Mouse (Mus musculus) forebrain, embryonic 12.5 days (tissue): ENCODE measurements at regions not wholly inside any gene's neighbourhood (a gene's known extent, or its start where the extent isn't known, plus 50 kb on each side); places are given as distances from the start of the nearest gene placed in this dataset.

Experiments
- ATAC-seq: fragments of 200-750 bp; cut with Nextera tagmentation; 2 replicates; pipeline ENCODE4 v1.8.0; 2017; ENCODE audit warnings: moderate TSS enrichment; ENCODE audit not compliant: low FRiP score
- H3K27ac ChIP-seq: fragments of 300-500 bp; sonication (generic); 2 replicates; pipeline ENCODE4 v1.5.1; 2016; ENCODE audit warnings: mild to moderate bottlenecking
- H3K27me3 ChIP-seq: fragments of 300-500 bp; sonication (generic); 2 replicates; pipeline ENCODE4 v1.6.1; 2016; ENCODE audit warnings: mild to moderate bottlenecking
- H3K36me3 ChIP-seq: fragments of 300-500 bp; sonication (generic); replicated peaks from 2 replicates; pipeline ENCODE4 v1.6.1; 2016; ENCODE audit warnings: mild to moderate bottlenecking
- H3K4me1 ChIP-seq: fragments of 300-500 bp; sonication (generic); 2 replicates; pipeline ENCODE4 v1.6.1; 2016
- H3K4me2 ChIP-seq: fragments of 300-500 bp; sonication (generic); 2 replicates; pipeline ENCODE4 v1.6.1; 2016; ENCODE audit warnings: mild to moderate bottlenecking, moderate library complexity
- H3K4me3 ChIP-seq: fragments of 300-500 bp; sonication (generic); replicated peaks from 2 replicates; pipeline ENCODE4 v1.5.1; 2016; ENCODE audit warnings: mild to moderate bottlenecking
- H3K9ac ChIP-seq: fragments of 300-500 bp; sonication (generic); 2 replicates; pipeline ENCODE4 v1.6.1; 2016; ENCODE audit warnings: mild to moderate bottlenecking
- H3K9me3 ChIP-seq: fragments of 300-500 bp; sonication (generic); 2 replicates; pipeline ENCODE4 v1.6.1; 2016
- WGBS: fragments of 180-500 bp; shearing (Covaris S2); methylation state at CpG from one replicate; pipeline ENCODE4 v1.1.7; 2016; 5-methylcytosine and 5-hydroxymethylcytosine counted together

DNA sequence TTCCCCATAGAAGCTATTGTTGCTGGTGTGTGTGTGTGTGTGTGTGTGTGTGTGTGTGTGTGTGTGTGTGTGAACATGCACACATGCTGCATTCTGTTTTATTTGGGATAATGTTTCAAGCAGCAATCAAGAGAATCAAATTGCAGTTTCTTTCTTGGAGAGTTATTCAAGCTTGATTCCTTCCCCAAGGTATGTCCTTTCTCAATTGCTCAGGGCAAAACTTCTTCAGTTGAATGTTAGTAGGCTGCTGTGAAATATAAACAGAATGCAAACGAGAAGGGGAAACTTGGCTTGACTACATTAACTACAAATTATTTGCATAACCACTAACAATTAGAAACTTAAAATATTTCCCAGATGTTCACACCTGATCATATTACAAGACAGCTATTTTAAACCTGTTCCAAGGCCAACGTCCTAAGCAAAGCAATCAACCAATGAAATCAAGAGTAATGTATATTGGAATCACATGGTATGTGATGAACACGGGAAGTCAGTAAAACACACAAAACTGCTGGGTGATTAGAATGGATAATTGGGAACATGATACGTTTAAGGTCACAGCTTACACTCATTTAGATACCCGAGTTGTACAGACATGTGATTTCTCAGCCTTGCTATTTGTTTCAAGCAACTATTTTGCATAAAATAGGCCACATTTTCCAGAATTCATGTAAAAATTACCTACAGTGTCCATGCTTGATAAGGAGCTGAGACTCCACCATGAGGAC lies 116.2 kb downstream of the Cxcl12 start:
- Histone ChIP-seq H3K27me3 (no peaks in the 10 kb centered on the region), H3K9ac (no peak overlapping the region), H3K27ac (no peak overlapping the region), H3K4me1 (peaks cover 4% of the 10 kb centered on the region), H3K36me3 (no peaks in the 10 kb centered on the region), H3K4me3 (no peak overlapping the region), H3K9me3 (no peaks in the 10 kb centered on the region), H3K4me2 (no peak overlapping the region)
- 74% methylated on average over 5 of the region's 5 CpGs for WGBS
- no peak for ATAC-seq

DNA sequence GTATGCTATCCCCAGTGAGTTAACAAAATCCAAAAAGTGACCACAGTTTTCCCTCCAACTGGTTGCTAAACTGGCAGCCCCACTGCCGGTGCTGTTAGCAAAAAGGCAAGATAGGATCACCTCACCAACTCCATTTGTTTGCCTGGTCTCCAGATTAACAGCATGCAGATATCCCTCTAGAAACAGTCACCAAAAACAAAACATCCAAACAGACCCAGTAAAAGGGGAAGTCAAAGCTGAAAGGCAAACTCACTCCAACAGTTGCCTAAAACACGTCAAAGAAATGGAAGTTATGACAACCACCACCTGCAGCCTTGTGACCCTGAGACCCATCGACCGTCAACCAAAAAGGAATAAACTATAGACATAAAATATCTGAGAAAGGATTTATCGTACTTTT lies 119.1 kb downstream of the Cxcl12 start:
- no peaks in the 10 kb centered on the region for H3K4me1 ChIP-seq
- H3K4me3 ChIP-seq: no peak overlapping the region
- no peak overlapping the region for H3K9ac ChIP-seq
- no peaks in the 10 kb centered on the region for H3K27me3 ChIP-seq
- WGBS: 86% methylated on average over 5 of the region's 5 CpGs
- H3K4me2 ChIP-seq: no peak overlapping the region
- no peak for ATAC-seq
- H3K36me3 ChIP-seq: no peaks in the 10 kb centered on the region
- no peaks in the 10 kb centered on the region for H3K9me3 ChIP-seq
- no peak overlapping the region for H3K27ac ChIP-seq

DNA sequence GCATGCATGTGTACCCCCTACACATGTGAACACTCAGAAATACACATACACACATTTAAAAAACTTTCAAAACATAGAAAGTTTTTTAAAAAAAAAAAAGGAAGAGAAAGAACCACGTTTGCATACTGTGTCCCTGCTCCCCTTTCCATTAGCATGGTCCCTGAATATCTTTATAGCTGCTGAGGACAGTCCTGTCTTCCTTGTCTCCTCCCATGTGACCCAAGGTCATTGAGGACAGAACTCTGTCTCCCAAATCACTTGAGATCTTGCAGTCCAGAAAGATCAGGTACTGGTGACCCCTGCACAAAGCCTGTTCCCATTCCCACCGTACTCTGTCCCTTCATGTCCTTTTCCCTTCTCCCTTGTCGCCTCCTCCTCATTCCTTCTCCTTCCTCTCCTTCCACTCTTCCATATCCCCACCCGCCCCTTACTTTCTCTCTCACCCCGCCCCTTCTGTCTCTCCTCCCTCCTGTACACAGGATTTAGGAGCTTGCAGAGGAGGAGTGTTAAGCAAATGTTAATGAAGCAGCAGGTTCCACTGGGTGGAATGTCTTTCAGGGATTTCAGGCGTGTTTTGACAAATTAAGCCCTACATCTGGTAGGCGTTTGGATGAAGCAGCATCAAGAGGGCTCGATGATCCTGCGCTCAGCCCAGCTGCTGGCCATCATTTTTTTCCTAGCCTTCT lies 125.6 kb downstream of the Cxcl12 start:
- WGBS: 27% methylated on average over 9 of the region's 9 CpGs
- peaks cover 4% of the 10 kb centered on the region; the same call in 1 of the 2 replicates for H3K4me1 ChIP-seq
- H3K4me2 ChIP-seq: no peak overlapping the region
- no peak overlapping the region for H3K9ac ChIP-seq
- no peak for ATAC-seq
- no peaks in the 10 kb centered on the region for H3K27me3 ChIP-seq
- H3K36me3 ChIP-seq: no peaks in the 10 kb centered on the region
- H3K4me3 ChIP-seq: no peak overlapping the region
- no peaks in the 10 kb centered on the region for H3K9me3 ChIP-seq
- H3K27ac ChIP-seq: no peak overlapping the region

- Histone ChIP-seq H3K36me3 (no peaks in the 10 kb centered on the region), H3K4me1 (peaks cover 4% of the 10 kb centered on the region; the same call in 1 of the 2 replicates), H3K27ac (no peak overlapping the region), H3K9me3 (no peaks in the 10 kb centered on the region), H3K4me3 (no peak overlapping the region), H3K27me3 (no peaks in the 10 kb centered on the region), H3K4me2 (no peak overlapping the region), H3K9ac (no peak overlapping the region)
- ATAC-seq: no peak
- 95% methylated on average over 2 of the region's 2 CpGs for WGBS
Measured at GRCm38 (mm10) chr6:117297918-117298317, 129.6 kb downstream of the Cxcl12 start.

DNA sequence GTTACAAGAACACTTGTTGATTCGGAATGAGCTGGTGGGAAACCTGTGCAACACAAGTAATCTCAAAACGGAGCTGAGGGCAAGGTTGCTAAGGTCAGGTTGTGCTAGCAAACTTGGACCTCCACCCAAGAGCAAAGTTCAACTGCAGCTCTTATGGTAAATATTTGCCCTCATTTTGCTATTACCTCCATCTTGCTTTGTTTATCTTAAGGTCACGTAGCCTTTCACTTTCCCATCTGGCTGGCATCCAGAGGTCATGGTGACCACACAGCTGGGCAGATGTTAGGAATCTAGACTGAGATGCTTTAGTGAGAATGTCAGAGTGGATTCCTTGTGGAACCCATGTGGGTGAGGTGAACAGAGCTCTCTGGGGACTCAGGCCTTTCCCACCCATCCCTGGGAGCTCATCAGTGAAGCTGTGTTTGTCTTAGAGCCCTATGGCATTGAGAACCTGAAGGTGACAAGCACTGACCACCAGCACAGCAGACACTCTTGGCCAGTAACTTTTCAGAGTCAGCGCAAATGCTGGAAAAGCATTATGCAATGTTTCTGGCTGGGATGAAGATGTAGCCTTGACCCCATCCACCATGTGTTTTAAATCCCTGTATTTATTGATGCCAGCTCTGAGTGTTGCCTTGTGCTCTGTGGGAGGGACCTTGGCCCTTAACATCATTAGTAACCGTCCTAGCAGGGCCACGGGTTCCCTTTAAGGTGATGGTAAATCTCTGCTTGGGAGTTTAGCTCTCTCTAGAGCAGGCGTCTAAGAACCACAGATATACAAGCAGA lies 131.4 kb downstream of the Cxcl12 start:
- 85% methylated on average over 7 of the region's 7 CpGs for WGBS
- Histone ChIP-seq H3K36me3 (no peaks in the 10 kb centered on the region), H3K27ac (no peak overlapping the region), H3K4me3 (no peak overlapping the region), H3K9ac (no peak overlapping the region), H3K4me1 (no peaks in the 10 kb centered on the region), H3K27me3 (no peaks in the 10 kb centered on the region), H3K4me2 (no peak overlapping the region), H3K9me3 (no peaks in the 10 kb centered on the region)
- ATAC-seq: no peak

- Histone ChIP-seq H3K4me2 (no peak overlapping the region), H3K9ac (no peak overlapping the region), H3K27me3 (no peaks in the 10 kb centered on the region), H3K4me1 (no peaks in the 10 kb centered on the region), H3K27ac (no peak overlapping the region), H3K9me3 (no peaks in the 10 kb centered on the region), H3K36me3 (no peaks in the 10 kb centered on the region), H3K4me3 (no peak overlapping the region)
- WGBS: 75% methylated on average over 4 of the region's 5 CpGs
- ATAC-seq: no peak
Measured at GRCm38 (mm10) chr6:117303361-117303760, 135.0 kb downstream of the Cxcl12 start.

DNA sequence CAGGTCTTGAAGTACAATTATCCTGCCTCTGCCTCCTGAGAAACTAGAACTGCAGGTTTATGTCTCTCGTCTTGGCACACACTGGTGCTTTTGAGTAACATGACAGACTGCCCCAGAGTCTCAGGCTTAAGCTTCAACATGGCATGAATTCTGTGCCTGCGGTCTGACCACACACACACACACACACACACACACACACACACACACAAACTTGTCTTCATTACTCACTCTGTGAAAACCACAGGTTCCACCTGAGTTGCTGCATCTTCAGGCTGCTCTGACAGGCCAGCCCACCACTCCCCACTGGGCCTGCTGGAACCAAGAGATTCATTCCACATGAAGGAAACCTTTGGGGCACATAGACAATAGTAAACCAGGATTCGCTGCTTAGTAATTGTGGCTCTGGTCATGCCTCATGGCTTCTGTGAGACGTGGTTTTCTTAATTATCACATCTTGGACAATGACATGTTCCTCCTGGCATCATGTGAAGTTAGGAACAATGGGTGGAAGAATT lies 137.5 kb downstream of the Cxcl12 start:
- Histone ChIP-seq H3K4me2 (no peak overlapping the region), H3K27me3 (no peaks in the 10 kb centered on the region), H3K27ac (no peak overlapping the region), H3K9ac (no peak overlapping the region), H3K4me3 (no peak overlapping the region), H3K9me3 (no peaks in the 10 kb centered on the region), H3K4me1 (no peaks in the 10 kb centered on the region), H3K36me3 (no peaks in the 10 kb centered on the region)
- 71% methylated on average over 4 of the region's 4 CpGs for WGBS
- no peak for ATAC-seq

DNA sequence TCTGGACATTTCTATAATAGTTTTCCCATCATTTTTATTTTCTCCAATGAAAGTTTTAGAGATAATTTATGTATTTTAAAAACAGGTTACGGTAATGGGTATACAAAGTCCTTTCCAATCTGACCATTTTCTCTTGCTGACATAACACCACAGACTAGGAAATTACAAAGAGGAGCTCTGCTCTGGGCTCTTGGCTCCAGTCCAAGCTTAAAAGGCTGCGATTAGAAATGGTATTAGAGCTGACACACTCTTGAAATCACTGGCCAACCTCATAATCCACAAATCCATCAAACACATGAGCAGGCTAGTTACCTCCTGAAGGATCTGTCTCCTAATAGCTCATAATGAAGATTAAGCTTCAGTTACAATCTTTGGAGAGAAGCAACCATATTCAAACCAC lies 140.3 kb downstream of the Cxcl12 start:
- no peak overlapping the region for H3K27ac ChIP-seq
- no peaks in the 10 kb centered on the region; the same call in 1 of the 2 replicates for H3K4me1 ChIP-seq
- no peaks in the 10 kb centered on the region for H3K9me3 ChIP-seq
- no peak overlapping the region for H3K4me3 ChIP-seq
- no peaks in the 10 kb centered on the region for H3K36me3 ChIP-seq
- no peak overlapping the region for H3K4me2 ChIP-seq
- WGBS: 82% methylated on average over 2 of the region's 2 CpGs
- H3K27me3 ChIP-seq: no peaks in the 10 kb centered on the region
- H3K9ac ChIP-seq: no peak overlapping the region
- no peak for ATAC-seq

- no peak overlapping the region for H3K9ac ChIP-seq
- H3K36me3 ChIP-seq: no peaks in the 10 kb centered on the region
- no peak overlapping the region for H3K27ac ChIP-seq
- 68% methylated on average over 13 of the region's 13 CpGs for WGBS
- no peak overlapping the region for H3K4me2 ChIP-seq
- H3K27me3 ChIP-seq: no peaks in the 10 kb centered on the region
- no peak overlapping the region for H3K4me3 ChIP-seq
- no peak for ATAC-seq
- no peaks in the 10 kb centered on the region; the same call in 1 of the 2 replicates for H3K4me1 ChIP-seq
- H3K9me3 ChIP-seq: no peaks in the 10 kb centered on the region
Measured at GRCm38 (mm10) chr6:117312891-117313781, 144.8 kb downstream of the Cxcl12 start.

DNA sequence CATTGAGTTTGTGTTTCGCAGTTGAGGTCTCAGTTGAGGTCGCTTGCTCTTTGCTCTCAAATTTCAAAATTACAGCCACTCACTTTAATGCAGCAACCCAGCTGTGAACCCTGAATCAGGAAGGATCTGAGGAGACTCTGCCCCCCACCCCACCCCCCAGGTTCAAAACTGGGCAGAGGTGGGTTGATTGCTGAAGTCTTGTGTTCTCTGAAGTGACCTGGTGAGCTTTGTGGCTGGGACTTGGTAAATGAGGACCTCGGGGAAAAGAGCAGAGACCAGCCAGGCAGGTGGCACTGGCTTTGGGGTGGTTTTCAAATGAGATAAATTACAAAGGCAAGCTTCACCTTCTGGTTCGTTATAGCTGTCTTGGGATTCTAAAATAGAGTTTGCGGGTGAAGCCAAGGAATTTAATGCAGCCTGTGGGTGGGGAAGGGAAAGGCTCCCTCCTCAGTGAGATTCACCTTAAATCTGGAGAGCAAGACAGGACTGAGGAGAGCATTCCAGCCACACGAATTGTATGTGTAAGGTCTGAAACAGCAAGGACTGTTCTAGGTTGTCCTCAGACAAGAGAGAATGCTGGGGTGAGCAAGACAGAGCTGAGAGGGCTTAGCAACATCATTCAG lies 145.7 kb downstream of the Cxcl12 start:
- H3K9me3 ChIP-seq: no peaks in the 10 kb centered on the region
- WGBS: 42% methylated on average over 6 of the region's 6 CpGs
- no peak overlapping the region for H3K4me2 ChIP-seq
- H3K27me3 ChIP-seq: no peaks in the 10 kb centered on the region
- ATAC-seq: no peak
- H3K9ac ChIP-seq: no peak overlapping the region
- H3K4me1 ChIP-seq: no peaks in the 10 kb centered on the region; the same call in 1 of the 2 replicates
- H3K27ac ChIP-seq: no peak overlapping the region
- no peak overlapping the region for H3K4me3 ChIP-seq
- H3K36me3 ChIP-seq: no peaks in the 10 kb centered on the region

- H3K9me3 ChIP-seq: no peaks in the 10 kb centered on the region
- no peaks in the 10 kb centered on the region for H3K36me3 ChIP-seq
- H3K9ac ChIP-seq: no peak overlapping the region
- no peaks in the 10 kb centered on the region for H3K27me3 ChIP-seq
- peaks cover 15% of the 10 kb centered on the region for H3K4me1 ChIP-seq
- no peak overlapping the region for H3K4me2 ChIP-seq
- no peak overlapping the region for H3K27ac ChIP-seq
- H3K4me3 ChIP-seq: no peak overlapping the region
- ATAC-seq: no peak
Measured at GRCm38 (mm10) chr6:117323301-117323700, 155.0 kb downstream of the Cxcl12 start.
